Mouse (Mus musculus): ENCODE measurements at regions not wholly inside any gene's neighbourhood (a gene's known extent, or its start where the extent isn't known, plus 50 kb on each side); places are given as distances from the start of the nearest gene placed in this dataset.

DNA sequence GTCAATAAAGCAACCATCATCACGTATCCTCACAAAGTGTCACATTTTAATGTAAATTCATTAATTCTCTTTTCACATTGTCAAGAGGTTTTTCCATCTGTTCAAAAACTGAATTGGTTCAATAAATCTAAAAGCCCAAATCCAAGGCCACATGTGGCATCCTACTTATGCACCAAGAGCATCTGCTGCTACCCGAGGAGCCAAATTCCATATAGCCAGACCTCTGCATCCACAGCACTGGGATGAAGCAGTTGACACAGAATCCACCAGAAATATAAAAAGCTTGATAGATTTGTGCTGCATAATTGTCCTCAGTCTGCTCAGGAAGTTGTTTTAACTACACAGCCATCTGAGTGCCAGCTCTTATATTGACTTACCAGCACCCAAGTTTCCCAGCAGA, 164.4 kb upstream of the Tram1l1 start:
- TF ChIP-seq POLR2A (IDR thresholded peaks at IDR 0.05; ENCODE audit: borderline replicate concordance, extremely low read depth, low read depth, low read length): no peak
- no peak for TF ChIP-seq CTCF (IDR thresholded peaks at IDR 0.05; ENCODE audit: insufficient read depth, low read length)
